Mouse (Mus musculus) retina, adult 2 months (tissue): ENCODE measurements at regions not wholly inside any gene's neighbourhood (a gene's known extent, or its start where the extent isn't known, plus 50 kb on each side); places are given as distances from the start of the nearest gene placed in this dataset.

Experiments
- DNase-seq: peaks from one replicate; pipeline ENCODE4 v3.0.0-alpha.2; 2012; ENCODE audit warnings: low read depth, low spot score

GRCm38 (mm10) chr13:71148491-71149302 lies 307.1 kb upstream of the Adamts16 start:
- no peak for DNase-seq

GRCm38 (mm10) chr13:71146859-71147443 lies 305.3 kb upstream of the Adamts16 start:
- no peak for DNase-seq

DNA sequence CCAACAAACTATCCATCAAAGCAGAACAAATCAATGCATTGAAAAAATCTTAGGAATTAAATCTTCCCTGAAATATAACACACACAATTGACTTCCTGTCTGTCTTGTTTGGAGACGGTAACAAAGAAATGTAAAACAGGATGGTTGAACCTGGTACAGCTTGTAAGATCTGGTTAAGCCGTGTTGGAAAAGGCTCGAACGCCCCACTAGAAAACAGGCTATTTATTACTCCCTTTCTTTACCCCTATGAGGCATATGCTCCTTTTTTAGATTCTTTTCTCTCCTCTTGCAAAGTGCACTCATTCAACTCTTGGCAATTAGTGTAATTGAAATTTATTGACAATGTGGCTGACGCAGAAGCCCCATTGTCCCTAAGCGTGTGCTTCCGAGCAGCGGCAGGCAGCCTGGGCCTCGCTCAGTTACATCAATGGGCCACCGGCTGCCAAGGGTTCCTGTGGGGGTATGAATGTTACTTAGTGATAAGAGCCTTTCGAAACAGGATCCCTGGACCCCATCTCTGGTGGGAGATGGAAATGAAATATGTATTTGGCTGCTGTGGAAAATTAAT lies 297.2 kb upstream of the Adamts16 start:
- no peak for DNase-seq

- no peak for DNase-seq
These were observed 294.5 kb upstream of the Adamts16 start for GRCm38 (mm10) chr13:71135940-71136632.

- DNase-seq, result no peak
These were observed 279.9 kb upstream of the Adamts16 start for GRCm38 (mm10) chr13:71121484-71121883.

DNA sequence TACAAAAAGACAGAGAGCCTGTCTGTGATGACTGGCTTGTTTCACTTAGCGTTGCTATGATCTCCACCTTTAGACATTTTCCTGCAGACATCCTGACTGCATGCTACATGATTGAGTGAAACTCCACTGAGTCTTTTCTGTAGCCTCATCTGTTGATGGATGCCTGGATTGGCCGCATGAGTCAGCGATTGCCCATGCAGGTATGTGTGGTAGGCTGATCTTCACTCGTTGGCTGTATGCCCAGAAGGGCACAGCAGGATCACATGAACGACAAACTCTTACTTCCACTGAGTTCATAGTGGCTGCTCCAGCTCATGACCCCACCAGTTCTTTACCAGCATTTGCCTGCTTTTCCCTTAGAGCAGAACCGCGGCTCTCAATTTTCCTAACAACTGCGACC lies 266.6 kb upstream of the Adamts16 start:
- no peak for DNase-seq

GRCm38 (mm10) chr13:71105229-71105838 lies 263.7 kb upstream of the Adamts16 start:
- peak; percentile 11 for DNase-seq

DNA sequence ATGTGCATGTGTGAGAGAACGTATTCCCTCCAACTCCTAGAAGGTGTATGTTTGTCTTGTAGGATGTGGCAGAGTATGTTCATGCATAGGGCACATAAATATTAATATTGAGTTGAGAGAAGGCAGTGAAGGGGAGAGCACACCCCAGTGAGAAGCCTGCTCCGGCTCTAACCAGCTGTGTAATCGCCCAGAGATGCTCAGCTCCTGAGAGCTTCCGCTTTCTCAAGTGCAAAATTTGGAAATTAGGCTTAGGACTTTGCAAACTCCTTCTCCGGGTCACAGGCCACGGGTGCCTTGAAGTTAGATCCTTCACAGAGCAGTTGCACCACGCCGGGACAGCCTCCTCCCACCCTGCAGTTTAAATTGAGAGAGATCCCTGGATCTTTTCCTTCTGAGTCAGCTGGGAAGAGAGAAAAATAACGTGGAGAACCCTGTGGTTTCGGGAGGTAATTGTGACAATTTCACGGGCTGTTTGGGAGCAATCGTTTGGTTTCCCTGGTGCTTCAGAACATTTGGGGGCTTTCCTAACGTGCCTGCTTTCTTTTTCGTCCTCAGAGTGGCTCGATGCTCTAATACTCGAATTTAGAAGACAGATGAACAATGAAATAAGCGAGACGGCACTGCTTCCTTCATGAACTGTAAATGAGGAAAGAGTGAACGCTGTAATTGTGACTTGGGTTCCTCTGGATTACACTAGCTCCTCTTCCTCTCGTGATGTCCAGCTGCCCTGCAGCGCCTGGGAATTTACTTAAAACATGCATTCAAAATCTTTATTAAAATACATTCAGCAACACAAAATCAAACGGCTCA lies 263.0 kb upstream of the Adamts16 start:
- no peak for DNase-seq

DNA sequence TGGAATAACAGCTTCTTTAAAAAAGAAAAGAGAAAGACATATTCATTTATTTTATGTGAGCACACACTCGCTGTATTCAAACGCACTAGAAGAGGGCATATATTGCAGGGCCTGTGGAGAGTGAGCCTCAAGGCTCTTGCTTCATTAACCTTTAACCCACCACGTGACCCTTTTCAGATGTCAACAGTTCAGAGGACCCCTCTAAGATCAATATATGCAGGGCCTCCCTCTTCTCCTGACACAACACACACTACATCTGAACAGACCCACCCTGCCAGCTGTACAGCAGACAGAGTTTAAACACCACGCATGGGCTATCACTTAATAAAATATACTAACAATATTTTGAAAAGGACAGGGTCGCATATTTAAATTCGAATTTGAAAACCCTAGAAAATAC lies 242.7 kb upstream of the Adamts16 start:
- DNase-seq, result no peak

GRCm38 (mm10) chr13:71075916-71076315 lies 234.3 kb upstream of the Adamts16 start:
- no peak for DNase-seq

GRCm38 (mm10) chr13:71074012-71074411 lies 232.4 kb upstream of the Adamts16 start:
- no peak for DNase-seq

DNA sequence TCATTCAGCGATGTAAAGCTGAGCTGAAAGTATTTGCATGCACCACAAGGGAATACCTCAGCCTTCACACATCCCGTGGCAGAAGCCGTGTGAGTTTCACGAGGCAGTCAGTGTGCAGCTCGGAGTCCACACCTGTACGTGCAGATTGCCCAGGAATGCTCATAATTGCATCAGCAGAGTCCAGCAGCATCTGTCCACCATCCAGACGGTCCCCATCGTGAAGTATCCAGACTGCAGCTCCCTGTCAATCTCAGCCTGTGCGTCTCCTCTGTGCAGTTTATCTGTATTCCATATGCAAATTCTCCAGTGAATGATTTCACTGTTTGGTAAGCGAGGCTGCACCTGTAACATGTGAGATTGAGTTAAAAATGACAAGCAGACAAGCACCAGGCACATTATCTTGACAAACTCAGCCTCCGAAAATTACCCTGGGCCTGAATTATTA lies 227.2 kb upstream of the Adamts16 start:
- no peak for DNase-seq

- no peak for DNase-seq
These were observed 226.4 kb upstream of the Adamts16 start for GRCm38 (mm10) chr13:71068011-71068410.

- DNase-seq, result no peak
These were observed 224.0 kb upstream of the Adamts16 start for GRCm38 (mm10) chr13:71065568-71065967.

GRCm38 (mm10) chr13:71064590-71065307 lies 223.1 kb upstream of the Adamts16 start:
- DNase-seq, result no peak

DNA sequence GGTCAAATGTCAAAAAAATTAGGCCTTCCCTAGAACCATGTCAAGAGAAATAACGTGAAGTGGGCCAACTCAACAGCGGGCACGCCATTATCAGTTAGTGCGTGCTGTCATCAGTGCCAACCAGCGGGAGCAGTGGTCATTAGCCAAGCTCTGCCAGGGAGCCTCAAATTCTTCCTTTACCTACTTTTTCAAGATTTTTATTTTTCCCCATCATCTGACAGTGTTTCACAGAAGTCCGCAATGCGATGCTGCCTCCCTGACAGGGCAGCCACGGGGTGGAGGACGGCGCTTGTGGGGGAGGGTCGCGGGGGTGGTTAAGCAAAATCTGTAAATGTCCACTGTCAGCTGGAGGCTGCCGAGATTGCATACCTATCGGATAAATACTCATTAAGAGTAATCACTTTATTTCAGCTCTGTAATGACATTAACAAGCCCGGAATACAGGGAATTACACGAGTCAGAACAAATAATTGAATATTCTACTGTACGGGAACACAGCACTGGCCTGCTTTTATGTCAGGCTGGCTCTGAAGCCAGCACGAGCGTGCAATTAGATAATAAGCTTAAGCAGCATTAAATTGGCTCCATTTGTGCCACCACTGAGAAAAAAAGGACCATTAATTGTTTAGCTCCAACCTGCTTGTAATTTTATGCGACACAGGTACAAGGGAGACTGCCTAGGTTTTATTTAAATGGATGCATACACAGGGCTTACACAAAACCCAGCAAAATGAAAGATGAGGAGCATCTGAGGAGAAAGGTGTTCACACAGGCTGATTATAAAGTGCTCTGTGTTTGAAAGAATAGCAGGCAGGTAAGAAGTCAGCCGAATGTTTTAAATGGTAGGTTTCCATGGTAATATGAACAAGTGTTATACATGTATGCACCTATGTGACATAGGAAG lies 212.0 kb upstream of the Adamts16 start:
- DNase-seq, result no peak

GRCm38 (mm10) chr13:71050646-71051045 lies 209.0 kb upstream of the Adamts16 start:
- no peak for DNase-seq

GRCm38 (mm10) chr13:71036000-71036399 lies 194.4 kb upstream of the Adamts16 start:
- DNase-seq, result no peak
